Mouse (Mus musculus): ENCODE data around the gene Orai1.

GRCm38 (mm10) chr5:122990411-122991160 lies 24.3 kb upstream of the Orai1 start:
- TF ChIP-seq CTCF (IDR thresholded peaks at IDR 0.05; ENCODE audit: low read depth, low read length): no peak
- TF ChIP-seq EP300 (IDR thresholded peaks at IDR 0.05; ENCODE audit: insufficient read depth, low read depth, low read length): no peak
- no peak for TF ChIP-seq POLR2A (IDR thresholded peaks at IDR 0.05; ENCODE audit: insufficient read depth, low read length)
